Mouse (Mus musculus) CD4-positive, CD25-positive, alpha-beta regulatory T cell, adult 4 months (primary cell): ENCODE measurements around the gene Aldh1b1. TPM values are rescaled to one million over a fixed set of nuclear protein-coding genes. Genes with fewer than 3 reads are reported as not detected.

Experiments used
- ATAC-seq: one replicate; pipeline ENCODE4 v1.8.0; 2017
- polyA plus RNA-seq, 2 experiments: library from polyadenylated mRNA; unstranded; fragments of 100-300 nt; shearing (Covaris generic); gene quantifications; one replicate each; pipeline ENCODE4 v1.2.1; 2017

Gene Aldh1b1
- polyA plus RNA-seq, 2 experiments from 2014 or later: 4.3 to 10.2 TPM

- no peak for ATAC-seq
Observed at GRCm38 (mm10) chr4:45826275-45827040, 27.6 kb downstream of the Aldh1b1 start, which contains the start of gene Igfbpl1. TSS of gene Igfbpl1 (minus strand) at chr4:45826923.

- ATAC-seq: no peak
Observed at GRCm38 (mm10) chr4:45829907-45830759, 31.3 kb downstream of the Aldh1b1 start.

- ATAC-seq: no peak
Observed at GRCm38 (mm10) chr4:45831996-45832395, 33.2 kb downstream of the Aldh1b1 start.

DNA sequence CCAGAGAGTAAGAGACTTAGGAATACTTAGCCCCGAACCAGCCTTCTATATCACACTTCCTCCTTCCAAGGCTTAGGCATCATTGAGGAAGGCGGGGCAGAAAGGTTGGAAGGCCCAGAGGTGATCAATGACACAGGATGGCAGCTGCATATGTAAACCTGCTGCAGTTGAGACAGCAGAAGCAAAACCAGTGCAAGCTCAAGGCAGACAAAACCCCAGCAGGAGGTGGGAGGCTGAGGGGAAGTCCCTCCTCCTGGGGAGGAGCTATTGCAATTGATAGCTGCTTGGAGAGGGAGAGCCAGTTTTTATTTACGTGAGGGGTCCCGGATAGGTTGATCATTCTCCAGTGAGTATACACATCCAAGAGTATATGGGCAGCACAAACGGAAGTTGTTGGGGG is 34.6 kb downstream of the Aldh1b1 start:
- ATAC-seq: no peak

DNA sequence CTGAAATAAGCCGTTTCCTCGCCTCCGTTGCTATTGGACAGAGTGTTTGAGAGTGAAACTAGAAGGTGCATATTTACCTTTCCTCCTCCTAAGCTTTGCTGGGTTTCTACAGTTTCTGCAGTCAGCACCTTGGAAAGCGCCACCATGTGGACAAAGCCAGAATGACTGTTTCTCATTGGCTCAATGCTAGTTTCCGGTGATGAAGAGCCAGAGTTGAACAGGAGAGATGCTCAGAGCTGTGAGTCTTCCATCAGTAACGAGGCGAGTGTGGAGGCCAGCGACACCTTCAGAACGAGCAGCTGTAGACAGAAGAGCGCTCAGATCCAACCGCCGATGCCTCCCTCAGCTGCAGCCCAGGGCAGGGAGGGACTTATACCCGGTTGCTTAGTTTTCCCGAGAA is 45.5 kb downstream of the Aldh1b1 start:
- ATAC-seq: peak; percentile 45

GRCm38 (mm10) chr4:45846263-45846662 is 47.4 kb downstream of the Aldh1b1 start:
- ATAC-seq: no peak

- ATAC-seq: no peak
Observed at GRCm38 (mm10) chr4:45848109-45848824, 49.4 kb downstream of the Aldh1b1 start, which contains the start of gene Stra6l. TSS of gene Stra6l (plus strand) at chr4:45848664.

GRCm38 (mm10) chr4:45848825-45849156 is 50.0 kb downstream of the Aldh1b1 start:
- no peak for ATAC-seq

DNA sequence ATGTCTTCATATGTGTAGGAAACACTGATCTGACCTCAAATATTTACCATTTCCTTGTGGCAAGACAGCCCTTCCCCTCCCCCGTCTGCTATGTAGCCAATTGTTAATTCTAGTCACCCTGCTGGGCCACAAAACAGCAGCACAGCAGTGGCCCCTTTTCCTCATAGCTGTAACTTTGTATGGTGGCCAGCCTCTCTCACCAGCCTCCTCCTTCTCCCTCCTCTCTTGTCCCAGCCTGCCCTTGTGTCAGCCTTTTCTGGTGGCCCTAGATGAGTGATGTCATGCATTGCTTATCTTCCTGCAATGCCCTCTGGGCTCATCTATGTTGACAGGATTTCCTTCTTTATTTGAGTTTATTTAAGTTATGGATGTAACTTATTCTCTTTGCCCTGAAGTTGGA is 50.6 kb downstream of the Aldh1b1 start:
- ATAC-seq: no peak

DNA sequence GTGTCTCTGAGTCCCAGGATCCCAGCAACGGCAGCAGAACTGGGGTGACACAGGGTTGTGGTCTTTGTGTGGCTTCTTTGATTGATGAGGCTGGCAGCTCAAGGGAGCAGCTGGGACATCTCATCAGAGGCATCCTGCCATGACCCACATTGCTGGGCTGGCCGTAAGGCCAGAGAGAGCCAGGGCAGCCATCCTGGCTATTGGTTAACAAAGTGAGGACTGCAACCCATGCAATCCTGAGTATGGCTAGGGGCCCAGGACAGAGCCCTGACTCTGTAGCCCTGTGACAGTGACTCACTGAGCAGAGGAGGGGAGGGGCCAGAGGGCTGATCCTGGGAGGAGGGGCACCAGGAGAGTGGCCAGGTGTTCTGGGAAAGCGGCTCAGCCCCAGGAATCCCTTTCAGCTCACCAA is 52.8 kb downstream of the Aldh1b1 start:
- ATAC-seq: no peak

GRCm38 (mm10) chr4:45853496-45854246 is 54.8 kb downstream of the Aldh1b1 start:
- no peak for ATAC-seq

Other genes starting within 250 kb of the Aldh1b1 start
- gene Igfbpl1, start 27.9 kb downstream of the Aldh1b1 start, polyA plus RNA-seq: not detected
- under 1 TPM in 1 of 2 experiments, not detected in 1; 0.27 TPM for gene Stra6l, start 49.6 kb downstream of the Aldh1b1 start, polyA plus RNA-seq
- under 1 TPM; 0.13 to 0.16 TPM for gene Ccdc180, start 91.3 kb downstream of the Aldh1b1 start, polyA plus RNA-seq
- gene Tdrd7, start 166.3 kb downstream of the Aldh1b1 start, polyA plus RNA-seq: 1 to 10 TPM; 7.2 to 8.9 TPM
- 1 to 10 TPM; 2.0 to 4.2 TPM for gene Tmod1, start 239.9 kb downstream of the Aldh1b1 start, polyA plus RNA-seq